Mouse (Mus musculus): Measurements from ENCODE around the gene Maml3. TPM values are rescaled to one million over a fixed set of nuclear protein-coding genes. Genes with fewer than 3 reads are reported as not detected.

Maml3 gene
- polyA plus RNA-seq, 1 experiment from 2014 or later, result 8.0 TPM

GRCm38 (mm10) chr3:51888662-51889433 lies 216.0 kb downstream of the Maml3 start:
- Histone ChIP-seq H3K4me1 (replicated peaks; ENCODE audit: control insufficient read depth, insufficient read depth, low read length) (peaks cover 32% of the 10 kb centered on the region), H3K4me3 (replicated peaks; ENCODE audit: low read length) (no peak overlapping the region), H3K9ac (peak overlapping the region; percentile 37), H3K9me3 (ENCODE audit: control insufficient read depth, low read length) (no peaks in the 10 kb centered on the region), H3K4me2 (replicated peaks) (peak overlapping the region; percentile 40), H3K27me3 (ENCODE audit: control insufficient read depth, insufficient read depth, low read length) (no peaks in the 10 kb centered on the region), H3K27ac (peak overlapping the region; percentile 91), H3K36me3 (replicated peaks; ENCODE audit: control insufficient read depth, insufficient read depth) (no peaks in the 10 kb centered on the region)
- peak; percentile 80 for ATAC-seq (ENCODE audit: low FRiP score)
- DNase-seq (ENCODE audit: low spot score), result peak; percentile 58
- 8% methylated on average over 20 of the region's 20 CpGs for WGBS

- H3K9ac ChIP-seq, result peak overlapping the region; percentile 37; the same call in 1 of the 2 replicates
- no peaks in the 10 kb centered on the region for H3K36me3 ChIP-seq (replicated peaks; ENCODE audit: control insufficient read depth, insufficient read depth)
- DNase-seq (ENCODE audit: low spot score), result no peak
- H3K9me3 ChIP-seq (ENCODE audit: control insufficient read depth, low read length), result no peaks in the 10 kb centered on the region
- no peak overlapping the region for H3K4me3 ChIP-seq (replicated peaks; ENCODE audit: low read length)
- peak overlapping the region; percentile 91 for H3K27ac ChIP-seq
- H3K4me1 ChIP-seq (replicated peaks; ENCODE audit: control insufficient read depth, insufficient read depth, low read length), result peaks cover 35% of the 10 kb centered on the region
- ATAC-seq (ENCODE audit: low FRiP score), result peak; percentile 38
- WGBS, result 3% methylated on average over 7 of the region's 8 CpGs
- no peaks in the 10 kb centered on the region for H3K27me3 ChIP-seq (ENCODE audit: control insufficient read depth, insufficient read depth, low read length)
- peak overlapping the region; percentile 40 for H3K4me2 ChIP-seq (replicated peaks)
Observed at GRCm38 (mm10) chr3:51888295-51888661, 216.6 kb downstream of the Maml3 start.

GRCm38 (mm10) chr3:51885920-51886319 lies 219.0 kb downstream of the Maml3 start:
- Histone ChIP-seq H3K9me3 (ENCODE audit: control insufficient read depth, low read length) (no peaks in the 10 kb centered on the region), H3K4me2 (replicated peaks) (no peak overlapping the region), H3K4me3 (replicated peaks; ENCODE audit: low read length) (no peak overlapping the region), H3K9ac (no peak overlapping the region), H3K27me3 (ENCODE audit: control insufficient read depth, insufficient read depth, low read length) (no peaks in the 10 kb centered on the region), H3K36me3 (replicated peaks; ENCODE audit: control insufficient read depth, insufficient read depth) (no peaks in the 10 kb centered on the region), H3K4me1 (replicated peaks; ENCODE audit: control insufficient read depth, insufficient read depth, low read length) (peaks cover 42% of the 10 kb centered on the region), H3K27ac (no peak overlapping the region)
- ATAC-seq (ENCODE audit: low FRiP score), result no peak
- no peak for DNase-seq (ENCODE audit: low spot score)
- WGBS, result 75% methylated on average over 5 of the region's 5 CpGs

DNA sequence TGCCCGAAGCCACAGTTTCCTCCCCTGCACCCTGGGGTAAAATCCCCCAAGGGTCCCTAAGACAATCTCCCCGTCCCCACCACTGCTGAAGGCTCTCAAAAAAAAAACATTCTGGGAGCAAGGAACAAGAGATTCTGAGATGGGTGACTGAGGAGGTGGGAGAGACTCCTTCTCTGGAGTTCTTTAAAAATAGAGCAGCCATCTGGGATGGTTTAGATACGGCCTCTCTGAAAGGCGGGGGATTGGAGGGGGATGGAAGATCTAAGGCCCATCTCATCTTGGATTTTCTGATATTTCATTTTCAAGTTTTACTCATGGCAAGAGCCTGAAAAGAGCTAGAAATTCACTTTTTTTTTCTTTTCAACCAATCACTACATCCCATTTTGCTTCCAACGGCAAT lies 219.4 kb downstream of the Maml3 start:
- H3K4me2 ChIP-seq (replicated peaks), result no peak overlapping the region
- no peak overlapping the region for H3K4me3 ChIP-seq (replicated peaks; ENCODE audit: low read length)
- H3K9me3 ChIP-seq (ENCODE audit: control insufficient read depth, low read length), result no peaks in the 10 kb centered on the region
- 89% methylated on average over 5 of the region's 5 CpGs for WGBS
- no peaks in the 10 kb centered on the region for H3K27me3 ChIP-seq (ENCODE audit: control insufficient read depth, insufficient read depth, low read length)
- DNase-seq (ENCODE audit: low spot score) (no peak), ATAC-seq (ENCODE audit: low FRiP score) (no peak)
- no peak overlapping the region for H3K27ac ChIP-seq
- H3K9ac ChIP-seq, result no peak overlapping the region
- no peaks in the 10 kb centered on the region for H3K36me3 ChIP-seq (replicated peaks; ENCODE audit: control insufficient read depth, insufficient read depth)
- H3K4me1 ChIP-seq (replicated peaks; ENCODE audit: control insufficient read depth, insufficient read depth, low read length), result peaks cover 47% of the 10 kb centered on the region

DNA sequence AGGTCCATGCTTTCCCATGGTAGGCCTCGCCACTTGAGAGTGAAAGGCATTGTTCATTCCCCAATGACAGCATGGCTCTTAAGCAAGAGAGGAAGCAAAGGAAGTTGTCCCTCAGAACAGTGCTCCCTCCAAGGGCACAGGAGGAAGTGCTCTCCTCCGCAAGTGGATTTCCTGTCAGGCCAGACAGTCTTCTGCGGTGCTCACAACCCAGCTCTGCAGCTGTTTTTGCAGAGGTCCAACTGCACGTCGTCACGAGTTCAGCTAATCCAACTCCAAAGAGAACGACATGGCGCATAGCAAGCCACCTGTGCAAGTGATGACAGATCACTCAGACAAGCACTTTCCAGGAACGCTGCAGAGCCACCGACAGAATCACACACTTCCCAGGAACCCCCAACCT lies 222.9 kb downstream of the Maml3 start:
- 77% methylated on average over 10 of the region's 10 CpGs for WGBS
- no peak overlapping the region for H3K4me3 ChIP-seq (replicated peaks; ENCODE audit: low read length)
- ATAC-seq (ENCODE audit: low FRiP score) (no peak), DNase-seq (ENCODE audit: low spot score) (no peak)
- no peaks in the 10 kb centered on the region for H3K27me3 ChIP-seq (ENCODE audit: control insufficient read depth, insufficient read depth, low read length)
- no peak overlapping the region for H3K9ac ChIP-seq
- peaks cover 30% of the 10 kb centered on the region for H3K4me1 ChIP-seq (replicated peaks; ENCODE audit: control insufficient read depth, insufficient read depth, low read length)
- no peak overlapping the region for H3K27ac ChIP-seq
- H3K4me2 ChIP-seq (replicated peaks), result no peak overlapping the region
- no peaks in the 10 kb centered on the region for H3K36me3 ChIP-seq (replicated peaks; ENCODE audit: control insufficient read depth, insufficient read depth)
- H3K9me3 ChIP-seq (ENCODE audit: control insufficient read depth, low read length), result no peaks in the 10 kb centered on the region

DNA sequence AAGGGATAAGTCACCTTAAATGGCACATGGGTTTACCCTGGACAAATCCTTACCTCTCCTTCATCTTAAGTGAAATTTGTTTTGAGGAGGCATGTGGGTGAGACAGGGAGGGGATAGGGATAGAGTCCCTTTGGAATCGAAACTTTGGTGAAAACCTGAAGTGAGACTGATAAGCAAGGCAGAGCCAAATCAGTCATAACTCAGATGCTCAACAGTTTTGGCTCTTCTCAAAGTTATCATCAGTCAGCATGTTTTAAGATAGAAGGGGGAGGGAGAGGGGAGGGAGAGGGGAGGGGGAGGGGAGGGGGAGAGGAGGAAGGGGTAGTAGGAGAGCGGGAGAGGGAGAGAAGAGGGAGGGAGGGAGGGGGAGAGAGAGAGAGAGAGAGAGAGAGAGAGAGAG lies 223.5 kb downstream of the Maml3 start:
- no peak for DNase-seq (ENCODE audit: low spot score)
- 70% methylated on average over 2 of the region's 2 CpGs for WGBS
- Histone ChIP-seq H3K9me3 (ENCODE audit: control insufficient read depth, low read length) (no peaks in the 10 kb centered on the region), H3K27ac (peak overlapping the region; percentile 75; the same call in 1 of the 2 replicates), H3K36me3 (replicated peaks; ENCODE audit: control insufficient read depth, insufficient read depth) (no peaks in the 10 kb centered on the region), H3K4me1 (replicated peaks; ENCODE audit: control insufficient read depth, insufficient read depth, low read length) (peaks cover 30% of the 10 kb centered on the region), H3K9ac (no peak overlapping the region), H3K27me3 (ENCODE audit: control insufficient read depth, insufficient read depth, low read length) (no peaks in the 10 kb centered on the region), H3K4me2 (replicated peaks) (no peak overlapping the region), H3K4me3 (replicated peaks; ENCODE audit: low read length) (no peak overlapping the region)
- ATAC-seq (ENCODE audit: low FRiP score), result no peak

DNA sequence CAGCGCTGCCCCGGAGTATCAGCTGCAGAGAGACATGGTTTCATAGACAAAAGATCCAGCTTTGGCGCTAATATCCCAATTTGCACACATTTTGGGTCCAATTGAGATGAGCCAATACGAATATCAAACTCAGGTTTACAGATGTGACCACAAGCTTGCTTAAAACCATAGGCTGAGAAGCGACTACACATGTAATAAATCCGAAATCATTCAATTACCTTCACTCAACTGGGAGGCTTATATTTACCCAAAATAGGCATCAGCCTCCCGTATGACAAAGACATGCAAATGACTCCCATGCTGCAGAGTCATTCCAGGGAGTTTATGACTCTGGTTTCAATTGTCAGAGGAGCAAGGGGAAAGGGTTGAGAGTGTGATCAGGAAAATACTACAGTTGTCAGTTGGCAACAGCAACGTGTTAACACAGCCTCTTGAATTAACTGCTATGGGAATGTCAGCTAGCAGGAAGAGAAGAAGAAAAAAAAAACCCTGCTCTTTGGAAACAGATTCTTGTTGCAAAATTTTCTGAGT lies 224.3 kb downstream of the Maml3 start:
- DNase-seq (ENCODE audit: low spot score) (no peak), ATAC-seq (ENCODE audit: low FRiP score) (no peak)
- Histone ChIP-seq H3K9ac (peak overlapping the region; percentile 25), H3K4me2 (replicated peaks) (peak overlapping the region; percentile 18; the same call in 1 of the 2 replicates), H3K4me3 (replicated peaks; ENCODE audit: low read length) (no peak overlapping the region), H3K9me3 (ENCODE audit: control insufficient read depth, low read length) (no peaks in the 10 kb centered on the region), H3K4me1 (replicated peaks; ENCODE audit: control insufficient read depth, insufficient read depth, low read length) (peaks cover 30% of the 10 kb centered on the region), H3K36me3 (replicated peaks; ENCODE audit: control insufficient read depth, insufficient read depth) (no peaks in the 10 kb centered on the region), H3K27me3 (ENCODE audit: control insufficient read depth, insufficient read depth, low read length) (no peaks in the 10 kb centered on the region), H3K27ac (peak overlapping the region; percentile 75)
- 48% methylated on average over 8 of the region's 8 CpGs for WGBS

GRCm38 (mm10) chr3:51879211-51879610 lies 225.7 kb downstream of the Maml3 start:
- Histone ChIP-seq H3K4me2 (replicated peaks) (no peak overlapping the region), H3K4me3 (replicated peaks; ENCODE audit: low read length) (no peak overlapping the region), H3K36me3 (replicated peaks; ENCODE audit: control insufficient read depth, insufficient read depth) (no peaks in the 10 kb centered on the region), H3K27me3 (ENCODE audit: control insufficient read depth, insufficient read depth, low read length) (no peaks in the 10 kb centered on the region), H3K4me1 (replicated peaks; ENCODE audit: control insufficient read depth, insufficient read depth, low read length) (peaks cover 38% of the 10 kb centered on the region), H3K9ac (no peak overlapping the region), H3K27ac (no peak overlapping the region), H3K9me3 (ENCODE audit: control insufficient read depth, low read length) (no peaks in the 10 kb centered on the region)
- no peak for ATAC-seq (ENCODE audit: low FRiP score)
- 84% methylated on average over 11 of the region's 11 CpGs for WGBS
- DNase-seq (ENCODE audit: low spot score), result no peak

GRCm38 (mm10) chr3:51878577-51878976 lies 226.3 kb downstream of the Maml3 start:
- DNase-seq (ENCODE audit: low spot score), result no peak
- Histone ChIP-seq H3K9me3 (ENCODE audit: control insufficient read depth, low read length) (no peaks in the 10 kb centered on the region), H3K27me3 (ENCODE audit: control insufficient read depth, insufficient read depth, low read length) (no peaks in the 10 kb centered on the region), H3K9ac (no peak overlapping the region), H3K36me3 (replicated peaks; ENCODE audit: control insufficient read depth, insufficient read depth) (no peaks in the 10 kb centered on the region), H3K27ac (no peak overlapping the region), H3K4me3 (replicated peaks; ENCODE audit: low read length) (no peak overlapping the region), H3K4me1 (replicated peaks; ENCODE audit: control insufficient read depth, insufficient read depth, low read length) (peaks cover 35% of the 10 kb centered on the region), H3K4me2 (replicated peaks) (no peak overlapping the region)
- no peak for ATAC-seq (ENCODE audit: low FRiP score)
- 92% methylated on average over 9 of the region's 9 CpGs for WGBS
